Mouse (Mus musculus) heart, postnatal 4 days (tissue): Measurements from ENCODE around the gene Il11. TPM values are rescaled to one million over a fixed set of nuclear protein-coding genes. Genes with fewer than 3 reads are reported as not detected.

Experiments used
- DNase-seq: peaks from one replicate; pipeline ENCODE4 v3.0.0; 2021
- total RNA-seq, 2 experiments: library from RNA; stranded (reverse); gene quantifications; 2 replicates each; pipeline ENCODE4 v1.2.3; 2021

Il11 gene
- total RNA-seq, 2 experiments from 2014 or later, result 0.23 TPM; not detected in 1

DNA sequence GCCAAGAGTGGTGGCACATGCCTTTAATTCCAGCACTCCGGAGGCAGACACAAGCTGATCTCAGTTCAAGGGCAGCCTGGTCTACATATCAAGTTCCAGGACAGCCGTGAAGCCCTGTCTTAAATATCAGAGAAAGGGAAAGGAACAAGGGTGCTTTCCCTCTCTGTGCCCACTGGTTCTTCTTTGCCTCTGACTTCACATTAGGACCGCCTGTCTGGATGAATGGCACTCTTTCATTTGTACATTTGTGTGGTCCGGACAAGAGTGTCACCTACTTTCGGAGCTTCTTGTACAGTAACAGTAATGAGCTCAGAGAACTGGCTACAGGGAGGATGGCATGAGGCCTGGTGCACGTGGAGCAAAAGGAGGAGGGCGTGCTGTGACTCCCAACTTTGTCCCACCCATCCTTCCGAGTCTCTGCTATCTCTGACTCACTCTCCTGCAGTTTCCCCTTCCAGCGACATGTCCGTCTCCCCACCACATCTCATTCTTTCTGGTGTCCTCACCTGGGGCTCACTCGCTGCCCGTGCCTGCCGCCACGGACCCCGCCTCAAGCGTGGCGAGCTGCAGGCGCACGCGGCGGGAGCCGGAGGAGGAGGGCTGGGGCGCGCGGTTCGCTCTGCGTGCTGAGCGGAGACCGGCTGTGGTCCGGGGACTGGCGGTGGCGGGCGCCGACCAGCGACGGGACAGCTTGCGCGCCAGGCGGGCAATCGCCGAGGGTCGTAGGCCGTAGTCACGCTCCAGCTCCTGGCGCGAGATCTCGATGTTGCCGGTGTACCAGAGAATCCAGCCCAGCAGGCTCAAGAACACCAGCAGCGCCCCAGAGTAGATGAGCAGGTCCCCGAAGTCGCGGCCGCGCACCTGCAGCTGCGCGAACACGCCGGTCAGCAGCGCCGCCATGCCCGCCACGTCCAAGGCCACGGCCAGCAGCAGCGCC, 6.1 kb upstream of the Il11 start:
- DNase-seq, result peak; percentile 73

GRCm38 (mm10) chr7:4783667-4784268, 1.1 kb upstream of the Il11 start:
- DNase-seq, result no peak

DNA sequence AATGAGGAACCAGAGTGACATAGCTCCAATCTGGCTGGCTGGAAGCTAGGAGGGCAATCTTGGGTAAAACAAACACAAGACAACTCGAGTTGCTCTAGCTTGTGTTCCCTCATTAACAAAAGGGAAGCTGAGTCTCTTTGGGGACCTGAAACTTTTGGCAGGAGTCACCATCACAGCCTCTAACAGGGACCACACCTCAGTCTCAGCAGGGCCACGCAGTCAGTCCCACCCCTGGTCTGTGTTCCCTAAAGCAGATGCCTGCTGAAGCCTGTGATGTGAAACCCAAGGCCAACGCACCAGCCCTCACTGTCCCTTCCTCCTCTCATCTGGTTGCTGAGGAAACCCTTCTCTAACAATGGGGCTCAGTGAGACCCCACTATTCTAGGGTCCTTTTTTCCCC, 529 bp downstream of the Il11 start:
- no peak for DNase-seq

DNA sequence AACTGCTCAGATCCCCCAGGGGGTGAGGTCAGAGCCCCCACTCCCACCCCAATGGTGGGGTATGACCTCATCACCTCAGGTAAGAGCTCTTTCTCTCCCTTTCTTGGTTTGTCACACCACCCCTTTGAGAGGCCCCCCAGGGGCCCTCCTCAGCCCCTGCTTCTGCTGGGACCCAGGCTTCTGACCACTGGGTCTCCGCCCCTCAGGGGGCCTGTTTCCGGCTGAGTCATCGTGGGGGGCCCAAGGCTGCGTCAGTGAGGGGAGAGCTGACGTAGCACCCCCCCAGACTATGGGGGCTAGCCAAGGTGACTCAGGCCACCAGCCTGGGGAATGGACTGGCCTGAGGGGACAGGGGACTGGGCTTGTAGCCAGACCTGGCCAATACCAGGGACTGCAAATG, 2.7 kb downstream of the Il11 start:
- DNase-seq, result no peak

GRCm38 (mm10) chr7:4777851-4778637, 4.6 kb downstream of the Il11 start:
- no peak for DNase-seq

GRCm38 (mm10) chr7:4776861-4777830, 5.5 kb downstream of the Il11 start:
- peak; percentile 74 for DNase-seq

- no peak for DNase-seq
Measured at GRCm38 (mm10) chr7:4776131-4776530, 6.5 kb downstream of the Il11 start.

DNA sequence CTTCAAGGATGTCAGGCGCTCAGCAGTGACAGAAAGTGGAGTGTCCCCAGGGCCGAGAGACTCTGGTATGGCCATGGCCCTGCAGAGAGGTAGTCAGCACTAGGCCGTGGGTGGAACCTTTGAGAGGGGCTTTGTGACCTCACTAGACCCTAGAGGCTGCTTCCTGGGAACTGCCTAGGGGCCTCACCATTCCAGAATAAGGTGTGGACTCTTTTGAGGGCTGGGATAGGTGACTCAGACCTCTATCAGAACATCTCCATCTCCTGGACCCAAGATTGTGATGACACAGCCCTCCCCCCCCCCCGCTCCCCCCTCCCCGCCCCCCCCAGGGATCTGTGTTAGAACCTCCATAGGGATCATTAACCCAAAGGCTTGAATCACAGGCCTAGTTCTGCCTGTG, 11.5 kb downstream of the Il11 start, which contains the start of gene Fam71e2:
Gene Fam71e2 (minus strand): TSS at position 101 of the 400 bp plus-strand sequence.
- no peak for DNase-seq

GRCm38 (mm10) chr7:4764946-4765710, 17.5 kb downstream of the Il11 start:
- DNase-seq, result no peak

GRCm38 (mm10) chr7:4759670-4760069, 23.0 kb downstream of the Il11 start:
- DNase-seq, result no peak

DNA sequence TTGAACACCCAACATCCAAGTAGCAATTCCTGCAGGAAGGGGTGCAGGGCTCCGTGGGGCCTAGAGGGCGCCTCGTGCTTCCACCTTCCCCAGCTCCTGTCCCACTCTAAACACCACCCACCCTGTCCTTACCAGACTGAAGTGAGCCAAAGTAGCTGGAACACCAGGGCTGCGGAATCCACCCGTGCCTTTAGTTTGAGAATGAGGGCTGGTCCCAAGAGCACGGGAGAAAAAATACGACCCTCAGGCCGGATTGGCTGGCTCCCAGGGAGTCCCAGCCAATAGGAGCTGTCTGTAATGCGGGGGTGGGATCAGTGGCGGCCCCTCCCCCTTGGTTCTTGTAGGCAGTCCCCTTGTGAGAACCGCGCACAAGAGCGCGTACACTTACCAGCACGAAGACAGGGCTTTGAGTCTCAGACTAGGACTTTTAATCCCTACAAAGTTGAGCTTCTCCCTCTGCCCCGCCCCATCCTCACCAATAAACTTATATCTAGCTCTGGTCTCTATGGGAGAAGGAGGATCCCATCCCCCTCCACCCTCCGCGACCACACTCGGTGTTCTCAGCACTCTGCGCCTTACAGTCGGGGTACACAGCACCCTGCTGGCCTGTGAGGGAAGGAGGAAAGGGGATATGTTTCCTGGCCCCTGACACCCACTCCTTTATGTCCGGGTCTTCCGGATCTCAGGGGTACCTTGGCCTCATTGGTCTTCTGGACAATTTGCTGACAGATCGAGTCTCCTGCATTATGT, 29.7 kb downstream of the Il11 start, which contains the start of gene Cox6b2:
Gene Cox6b2 (minus strand): TSS at position 274 of the 750 bp plus-strand sequence.
- peak; percentile 85 for DNase-seq

DNA sequence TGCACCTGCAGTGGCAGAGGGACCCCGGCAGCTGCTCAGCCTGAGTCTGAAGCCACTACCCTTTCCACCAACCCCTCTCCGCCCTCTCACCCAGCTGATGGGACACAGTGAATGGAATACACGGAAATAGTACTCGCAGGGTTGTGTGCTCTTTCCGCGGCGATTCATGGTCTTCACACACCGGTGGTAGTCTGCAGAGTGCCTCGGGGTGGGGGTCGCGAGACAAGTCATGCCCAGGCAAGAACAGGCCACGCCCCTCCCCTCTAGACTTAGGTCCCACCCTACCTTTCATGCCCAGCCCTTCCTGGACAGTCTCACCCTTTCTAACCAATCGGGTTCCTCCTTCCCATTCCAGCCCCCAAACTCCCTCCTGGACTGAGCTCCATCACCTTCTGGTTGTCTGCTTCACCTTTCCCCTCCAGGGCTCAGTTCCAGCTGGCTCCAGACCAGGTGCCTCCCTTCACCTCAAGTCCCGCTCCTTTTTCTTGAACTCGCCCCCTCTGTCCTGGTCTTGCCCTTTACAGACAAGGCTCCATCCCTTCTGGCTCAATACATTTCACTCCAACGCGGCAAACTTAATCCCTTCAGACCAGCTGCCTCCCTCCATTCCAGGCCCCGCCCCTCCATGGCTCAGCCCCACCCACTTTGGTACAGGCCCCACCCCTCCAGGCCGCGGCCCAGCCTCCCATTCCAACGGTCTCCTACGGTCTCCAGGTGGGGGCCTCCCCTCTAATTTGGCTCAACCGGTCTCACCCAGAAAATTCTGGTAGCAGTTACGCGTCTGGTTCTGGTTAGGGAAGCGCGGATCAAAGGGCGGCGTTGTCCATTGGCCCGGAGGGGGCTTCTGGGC, 30.5 kb downstream of the Il11 start:
- DNase-seq, result peak; percentile 58

DNA sequence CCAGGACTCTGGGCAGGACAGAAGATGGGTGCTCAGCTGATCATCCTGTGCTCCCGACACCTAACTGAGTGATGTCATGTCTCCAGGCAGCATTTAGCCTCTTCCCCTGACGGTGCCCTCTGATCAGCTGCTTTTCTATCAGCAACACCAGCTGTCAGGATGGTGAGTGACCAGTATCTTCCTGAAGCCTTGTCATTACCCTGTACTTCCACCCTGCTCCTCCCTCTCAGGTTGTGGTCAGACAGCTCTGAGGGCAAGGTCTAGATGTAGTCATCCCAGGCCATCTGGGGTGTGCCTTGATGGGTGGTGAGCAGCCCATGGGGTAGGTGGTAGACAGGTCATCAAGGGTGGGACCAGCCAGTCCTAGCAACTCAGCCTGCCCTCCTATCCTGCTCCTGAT, 33.5 kb downstream of the Il11 start:
- DNase-seq, result no peak

DNA sequence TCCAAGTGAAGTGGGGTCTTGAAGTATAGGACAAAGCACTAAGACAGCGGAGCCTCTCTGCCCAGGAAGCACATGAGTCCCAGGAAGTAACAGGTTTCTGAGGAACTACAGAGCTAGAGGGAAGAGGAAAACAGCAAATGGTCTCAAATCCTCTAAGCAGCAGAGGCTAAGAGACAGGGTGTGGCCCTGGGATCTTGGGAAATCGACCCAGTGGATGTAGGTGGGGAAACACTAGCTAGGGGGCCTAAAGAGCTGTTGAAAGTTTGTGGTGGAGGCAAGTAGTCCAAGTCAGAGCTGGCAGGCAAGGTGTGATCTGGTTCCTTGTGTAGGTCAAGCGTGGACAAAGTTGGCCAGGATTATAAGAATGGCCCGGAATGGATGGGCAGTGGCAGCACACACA, 34.3 kb downstream of the Il11 start:
- DNase-seq, result no peak

- DNase-seq, result no peak
Measured at GRCm38 (mm10) chr7:4747156-4747899, 35.3 kb downstream of the Il11 start.

DNA sequence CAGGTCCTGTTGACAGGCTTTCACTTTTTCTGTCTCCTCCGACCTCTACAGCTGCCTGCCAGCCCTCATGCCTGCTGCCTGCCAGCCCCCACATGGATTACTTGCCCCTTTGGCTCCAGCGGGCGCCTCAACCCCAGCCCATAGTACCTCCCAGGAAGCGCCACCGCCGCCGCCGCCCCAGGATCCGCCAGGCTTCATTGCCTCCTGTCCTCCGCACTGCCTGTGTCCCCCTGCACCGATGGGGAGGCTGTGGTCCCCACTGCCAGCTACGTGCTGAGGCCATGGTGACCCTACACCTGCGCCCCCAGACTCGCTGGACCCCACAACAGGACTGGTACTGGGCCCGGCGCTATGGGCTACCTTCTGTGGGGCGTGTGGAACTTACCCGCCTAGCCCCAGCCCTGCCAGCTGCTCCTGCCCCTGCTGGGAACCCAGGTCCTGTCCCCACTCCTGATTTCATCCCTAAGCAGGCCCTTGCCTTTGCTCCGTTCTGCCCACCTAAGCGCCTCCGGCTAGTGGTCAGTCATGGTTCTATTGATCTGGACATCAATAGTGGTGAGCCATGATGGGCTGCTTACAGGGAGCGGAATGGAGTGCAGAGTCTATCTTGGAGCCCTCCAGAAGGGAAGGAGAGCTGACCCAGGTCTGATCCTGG, 36.2 kb downstream of the Il11 start:
- DNase-seq, result no peak

- no peak for DNase-seq
Measured at GRCm38 (mm10) chr7:4744886-4745285, 37.8 kb downstream of the Il11 start.

DNA sequence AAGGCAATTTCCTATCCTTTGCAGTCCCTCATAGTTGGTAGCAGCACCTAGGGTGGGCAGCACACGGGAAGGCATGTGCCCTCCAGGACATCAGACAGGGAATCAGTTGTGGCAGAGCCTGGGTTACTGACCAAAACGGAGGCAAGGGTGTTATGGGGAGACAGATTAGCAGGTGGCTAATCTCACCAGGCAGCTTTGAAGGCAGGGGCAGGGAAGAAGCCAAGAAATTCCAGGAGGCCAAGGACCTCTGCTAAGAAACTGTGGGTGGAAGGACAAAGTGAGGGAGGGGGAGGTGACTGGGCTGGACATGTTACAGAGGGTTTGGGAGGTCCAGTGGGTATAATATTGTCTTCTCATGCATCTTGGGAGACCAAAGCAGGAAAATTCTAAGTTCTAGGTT, 39.3 kb downstream of the Il11 start:
- DNase-seq, result no peak
